Mouse (Mus musculus) urinary bladder, postnatal 36 days (tissue): ENCODE results near the gene Olfr661.

Experiments used
- DNase-seq, 2 experiments: peaks; one replicate each; pipeline ENCODE4 v3.0.0; 2022; ENCODE audit warnings: low spot score in 2 of 2, mixed read lengths in 1 of 2

Gene Olfr661

GRCm38 (mm10) chr7:104686201-104686600, at the start of gene Olfr661:
Olfr661 (plus strand) TSS chr7:104686501.
- DNase-seq: no peak

DNA sequence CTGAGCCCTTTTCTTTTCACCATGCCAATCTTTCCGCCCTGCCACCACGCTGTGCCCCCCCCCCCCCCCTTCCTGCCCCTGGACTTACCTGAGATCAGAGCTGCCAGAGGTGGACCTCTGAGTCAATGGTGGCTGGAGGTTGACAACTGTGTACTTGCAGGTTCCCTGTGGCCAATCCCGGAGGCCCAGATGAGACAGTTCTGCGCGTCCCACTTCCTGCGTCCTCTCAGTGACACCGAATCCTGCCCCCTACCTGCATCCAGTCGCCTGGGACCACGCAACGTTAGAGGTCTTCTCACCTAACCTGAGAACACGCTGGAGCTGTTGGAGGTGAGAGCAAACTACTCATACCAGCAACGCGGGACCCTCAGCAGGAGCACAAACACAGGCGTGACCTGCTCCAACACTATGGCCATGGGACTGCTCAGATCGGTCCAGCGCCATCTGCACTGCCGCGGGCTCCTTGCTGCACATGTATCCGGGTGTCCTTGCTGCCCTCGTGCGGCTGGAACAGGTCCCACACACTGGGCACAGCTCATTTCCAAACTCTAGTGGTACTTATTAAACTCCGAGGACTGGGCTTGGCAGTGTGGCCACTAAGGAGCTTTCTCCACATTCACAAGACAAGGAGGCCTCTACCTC, 39.3 kb upstream of the Olfr661 start, which contains the start of gene Olfr658:
Gene Olfr658, minus strand, starts transcription at position 465 of the 642 bp plus-strand sequence.
- peak in 1 of 2 experiments; percentile 13 for DNase-seq

DNA sequence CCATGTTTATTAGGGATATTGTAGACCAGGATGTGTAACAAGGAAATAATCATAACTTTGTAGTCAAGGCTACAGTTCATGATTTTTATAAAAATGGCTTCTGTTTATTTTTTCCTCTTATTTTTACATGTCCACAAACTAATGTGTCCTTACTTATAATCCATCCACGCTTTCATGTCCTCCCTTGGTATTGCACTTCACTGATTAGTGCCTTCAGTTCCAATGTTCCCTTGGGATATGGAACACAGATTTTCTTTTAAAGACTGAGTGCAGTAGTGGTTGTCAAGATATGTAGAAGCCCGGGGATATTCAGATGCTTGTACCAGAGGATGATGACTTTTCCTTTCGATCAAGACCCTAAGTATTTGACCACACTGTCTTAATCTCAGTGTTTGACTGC, 19.8 kb upstream of the Olfr661 start, which contains the start of gene Olfr659:
Gene Olfr659, plus strand, starts transcription at position 301 of the 400 bp plus-strand sequence.
- DNase-seq: no peak
